Mouse (Mus musculus): Measurements from ENCODE around the gene F830045P16Rik.

DNA sequence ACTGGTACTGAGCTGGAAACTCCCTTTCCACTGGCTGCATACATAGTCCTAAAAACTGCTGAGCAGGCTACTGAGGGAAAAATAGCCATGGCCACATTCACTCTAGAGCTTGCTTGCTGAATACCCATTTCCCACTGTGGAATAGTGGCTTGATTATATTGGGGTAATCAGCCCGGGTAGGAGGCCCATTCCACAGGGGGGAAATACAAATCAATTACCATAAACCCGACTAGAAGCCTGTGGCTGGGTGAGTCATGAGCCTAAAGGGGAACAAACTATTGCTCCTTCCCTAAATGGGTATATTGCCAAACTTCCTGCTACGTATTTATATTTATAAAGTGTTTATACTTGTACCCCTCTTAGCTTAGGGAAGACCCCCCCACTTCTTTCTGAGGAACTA lies 10.4 kb upstream of the F830045P16Rik start:
- TF ChIP-seq CTCF (IDR thresholded peaks at IDR 0.05; ENCODE audit: low read depth): no peak
- no peak for TF ChIP-seq EP300 (optimal IDR thresholded peaks at IDR 0.05)

Data from stomach, postnatal 0 days (tissue).